ENCODE assay signal across 9 mouse cellular contexts in the genomic region with DNA sequence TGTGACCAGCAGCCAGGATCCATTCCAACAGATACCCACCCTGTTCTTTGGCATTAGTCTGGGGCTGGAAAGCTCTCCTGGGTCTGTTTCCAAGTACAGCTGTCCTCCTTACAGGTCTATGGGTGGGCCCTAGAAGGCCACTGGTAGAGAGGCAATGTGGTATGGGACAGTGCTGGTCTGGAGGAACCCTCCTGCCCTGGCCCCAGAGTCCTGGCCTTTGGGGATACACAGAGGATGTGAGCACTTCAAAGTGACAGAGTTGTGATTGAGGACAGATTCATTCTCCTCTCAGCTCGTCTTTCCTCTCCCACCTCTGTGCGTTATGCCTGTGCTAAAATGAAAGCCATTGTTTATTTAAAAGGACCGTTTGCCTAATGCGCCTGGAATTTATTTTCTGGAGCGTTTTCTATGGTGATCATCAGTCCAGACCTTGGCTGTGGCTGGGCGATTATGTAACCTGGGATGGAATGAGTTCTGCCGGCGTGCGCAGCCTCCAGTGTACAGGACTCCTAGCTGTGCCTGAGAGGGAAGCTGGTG.
DNase-seq lines count a peak whose midpoint lies in the region; ATAC-seq and TF ChIP-seq lines count a peak whose summit lies in the region.
"Had no signal": no experiment of that assay in that cellular context is flagged by ENCODE, and none has a peak within 500 bp of the region (broad histone marks: within the 10 kb centered on the region; RNA-seq: fewer than 3 reads in every experiment).

No protein-coding gene starts in this region.

- peak overlapping the region; percentile 92 for H3K27ac ChIP-seq in heart, adult 2 months
- no peak overlapping the region for H3K27ac ChIP-seq in kidney, embryonic 16.5 days (ENCODE audit: low read length)
- peak overlapping the region; percentile 81 for H3K27ac ChIP-seq in small intestine, adult 2 months (ENCODE audit: insufficient read depth, low read depth, low read length)
- no peak overlapping the region for H3K27ac ChIP-seq in neural tube, embryonic 15.5 days (replicated peaks)
- H3K27ac ChIP-seq: neural tube, embryonic 12.5 days had no signal

- WGBS in heart, adult 2 months, result 9% methylated on average over 9 of the region's 9 CpGs
- 36% methylated on average over 9 of the region's 9 CpGs for WGBS in kidney, embryonic 16.5 days
- 41% methylated on average over 9 of the region's 9 CpGs for WGBS in small intestine, adult 2 months
- 59% methylated on average over 9 of the region's 9 CpGs for WGBS in neural tube, embryonic 15.5 days

- H3K79me2 ChIP-seq in heart, adult 2 months (replicated peaks; ENCODE audit: control insufficient read depth, insufficient read depth, low read length), result no peaks in the 10 kb centered on the region

- H3K4me2 ChIP-seq in kidney, embryonic 16.5 days (replicated peaks; ENCODE audit: low read depth, low read length), result no peak overlapping the region
- no peak overlapping the region for H3K4me2 ChIP-seq in neural tube, embryonic 15.5 days
- H3K4me2 ChIP-seq: neural tube, embryonic 12.5 days had no signal

- H3K27me3 ChIP-seq in heart, adult 2 months (ENCODE audit: control insufficient read depth, insufficient read depth, low read length), result no peaks in the 10 kb centered on the region
- no peaks in the 10 kb centered on the region for H3K27me3 ChIP-seq in kidney, embryonic 16.5 days (ENCODE audit: insufficient read depth, low read length)
- no peaks in the 10 kb centered on the region for H3K27me3 ChIP-seq in small intestine, adult 2 months (ENCODE audit: control insufficient read depth, insufficient read depth, low read length)
- no peaks in the 10 kb centered on the region for H3K27me3 ChIP-seq in neural tube, embryonic 15.5 days (replicated peaks)
- H3K27me3 ChIP-seq: neural tube, embryonic 12.5 days had no signal

- peaks cover 7% of the 10 kb centered on the region for H3K36me3 ChIP-seq in heart, adult 2 months (ENCODE audit: control insufficient read depth, insufficient read depth, low read length)
- no peaks in the 10 kb centered on the region for H3K36me3 ChIP-seq in kidney, embryonic 16.5 days (ENCODE audit: insufficient read depth, low read length)
- no peaks in the 10 kb centered on the region for H3K36me3 ChIP-seq in small intestine, adult 2 months (ENCODE audit: control insufficient read depth, insufficient read depth, low read length)
- no peaks in the 10 kb centered on the region for H3K36me3 ChIP-seq in neural tube, embryonic 15.5 days
- H3K36me3 ChIP-seq: neural tube, embryonic 12.5 days had no signal

- intact Hi-C loops in heart, adult 2 months (cut with DNase I), result loop anchor here (2.0 to 5.0 kb wide), 2 partner anchors 25 to 130 kb away; partner anchors contain the start of gene Itga9

- peak overlapping the region; percentile 29 for H3K9ac ChIP-seq in heart, adult 2 months (ENCODE audit: low read depth, low read length)
- H3K9ac ChIP-seq in kidney, embryonic 16.5 days (replicated peaks; ENCODE audit: low read length), result no peak overlapping the region
- H3K9ac ChIP-seq in neural tube, embryonic 15.5 days (replicated peaks), result no peak overlapping the region
- H3K9ac ChIP-seq: neural tube, embryonic 12.5 days had no signal

- H3K4me3 ChIP-seq in heart, adult 2 months, result no peak overlapping the region
- no peak overlapping the region for H3K4me3 ChIP-seq in kidney, embryonic 16.5 days (ENCODE audit: low read length)
- no peak overlapping the region for H3K4me3 ChIP-seq in small intestine, adult 2 months (ENCODE audit: low read depth, low read length)
- H3K4me3 ChIP-seq in neural tube, embryonic 15.5 days (replicated peaks), result no peak overlapping the region
- H3K4me3 ChIP-seq: neural tube, embryonic 12.5 days had no signal

- TF ChIP-seq CTCF in heart, adult 2 months (IDR thresholded peaks at IDR 0.05), result no peak
- TF ChIP-seq CTCF in small intestine, adult 2 months (IDR thresholded peaks at IDR 0.05; ENCODE audit: extremely low read depth, insufficient read length, insufficient replicate concordance, low read depth, low read length), result no peak

- ATAC-seq in kidney, embryonic 16.5 days (ENCODE audit: low FRiP score, low TSS enrichment), result peak; percentile 31; the same call in 1 of the 2 replicates
- ATAC-seq in neural tube, embryonic 15.5 days (ENCODE audit: low FRiP score), result no peak

- peaks cover 43% of the 10 kb centered on the region for H3K4me1 ChIP-seq in heart, adult 2 months (ENCODE audit: control insufficient read depth, insufficient read depth, low read length)
- H3K4me1 ChIP-seq in kidney, embryonic 16.5 days (ENCODE audit: insufficient read depth, low read length), result peaks cover 7% of the 10 kb centered on the region; the same call in 1 of the 2 replicates
- no peaks in the 10 kb centered on the region for H3K4me1 ChIP-seq in small intestine, adult 2 months (ENCODE audit: control insufficient read depth, insufficient read depth, insufficient read length, low read length)
- H3K4me1 ChIP-seq in neural tube, embryonic 15.5 days, result 0 out of 2 replicates have a peak, but pooled peaks cover 4% of the 10 kb centered on the region

- TF ChIP-seq POLR2A in heart, adult 2 months (IDR thresholded peaks at IDR 0.05; ENCODE audit: insufficient read depth, low read depth, low read length), result peak; percentile 45
- no peak for TF ChIP-seq POLR2A in small intestine, adult 2 months (IDR thresholded peaks at IDR 0.05; ENCODE audit: low read depth, low read length)

- peak; percentile 44 for DNase-seq in brain, adult 2 months (ENCODE audit: low read depth, low spot score)
- peak; percentile 77 to 86 for DNase-seq in heart, adult 2 months
- no peak for DNase-seq in cerebellum, adult 8-10 months
- DNase-seq in cerebellum, postnatal 4 days (ENCODE audit: low spot score in 2 of 2), result no peak
- no peak for DNase-seq in retina, embryonic 14.5 days (ENCODE audit: low spot score)

- H3K9me3 ChIP-seq in kidney, embryonic 16.5 days (ENCODE audit: low read length), result no peaks in the 10 kb centered on the region
- no peaks in the 10 kb centered on the region for H3K9me3 ChIP-seq in neural tube, embryonic 15.5 days (replicated peaks)
- H3K9me3 ChIP-seq: neural tube, embryonic 12.5 days had no signal

- peak; percentile 62; the same call in 1 of the 2 replicates for TF ChIP-seq EP300 in heart, adult 2 months (IDR thresholded peaks at IDR 0.05; ENCODE audit: insufficient read depth, low read depth, low read length)

Comparison
In these comparisons a context has a peak if more than half of its experiments do, and no peak if none do; other contexts are left out.
1. DNase-seq: peak in brain, adult 2 months (single experiment) and heart, adult 2 months (2 of 2); none in cerebellum, adult 8-10 months (single experiment), cerebellum, postnatal 4 days (0 of 2) and retina, embryonic 14.5 days (single experiment).
2. H3K27ac ChIP-seq: peak in heart, adult 2 months (single experiment) and small intestine, adult 2 months (single experiment); none in kidney, embryonic 16.5 days (single experiment) and neural tube, embryonic 15.5 days (single experiment).